Comparison of ENCODE assay signal across 8 mouse cellular contexts in the genomic region with DNA sequence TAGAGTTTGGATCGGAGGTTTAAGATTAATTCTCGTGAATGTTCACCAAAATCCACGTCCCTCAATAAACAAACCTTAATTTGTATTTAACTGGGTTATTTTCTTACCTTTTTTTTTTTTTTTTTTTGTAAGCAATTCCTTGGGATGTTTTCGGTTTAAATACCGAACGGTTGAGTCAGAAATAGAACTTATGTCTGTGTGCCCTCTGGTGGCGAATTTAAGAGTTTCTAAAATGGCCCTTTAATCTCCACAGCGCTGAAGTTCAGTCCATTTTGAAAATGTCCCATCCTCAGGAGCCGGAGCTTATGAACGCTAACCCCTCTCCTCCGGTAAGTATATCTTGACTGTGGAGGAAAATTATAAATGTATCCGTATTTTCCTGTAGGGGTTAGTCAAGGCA.
DNase-seq lines count a peak whose midpoint lies in the region; ATAC-seq lines count a peak whose summit lies in the region.

No protein-coding gene starts in this region.

- H3K36me3 ChIP-seq in embryonic facial prominence, embryonic 11.5 days (replicated peaks; ENCODE audit: control insufficient read depth, insufficient read depth, low read depth, low read length) = no peaks in the 10 kb centered on the region
- H3K36me3 ChIP-seq in hindbrain, embryonic 10.5 days = no peaks in the 10 kb centered on the region
- H3K36me3 ChIP-seq in splenic B cell, adult 2 months (ENCODE audit: control insufficient read depth, insufficient read depth, low read length, poor library complexity, severe bottlenecking) = peaks cover 5% of the 10 kb centered on the region

- peak; percentile 31 to 75 for DNase-seq in frontal cortex, postnatal 36 days (ENCODE audit: low spot score in 2 of 2)
- DNase-seq in ZHBTc4 (ENCODE audit: low read depth, low spot score) = peak; percentile 78
- peak; percentile 91 for DNase-seq in embryonic facial prominence, embryonic 11.5 days (ENCODE audit: low spot score)
- DNase-seq in hindbrain, embryonic 10.5 days (ENCODE audit: low spot score) = peak; percentile 47
- peak; percentile 47 to 75 for DNase-seq in layer of hippocampus, postnatal 14 days (ENCODE audit: low spot score in 2 of 2)
- peak; percentile 84 for DNase-seq in splenic B cell, adult 2 months (ENCODE audit: low read depth, low spot score)

- 13% methylated on average over 12 of the region's 12 CpGs for WGBS in embryonic facial prominence, embryonic 11.5 days
- WGBS in hindbrain, embryonic 10.5 days = 16% methylated on average over 12 of the region's 12 CpGs

- H3K9ac ChIP-seq in embryonic facial prominence, embryonic 11.5 days (replicated peaks; ENCODE audit: low read length) = no peak overlapping the region

- H3K27me3 ChIP-seq in embryonic facial prominence, embryonic 11.5 days (ENCODE audit: control insufficient read depth, insufficient read depth, low read length) = no peaks in the 10 kb centered on the region
- H3K27me3 ChIP-seq in hindbrain, embryonic 10.5 days (ENCODE audit: insufficient read depth, poor library complexity, severe bottlenecking) = peaks cover 20% of the 10 kb centered on the region
- H3K27me3 ChIP-seq in splenic B cell, adult 2 months (ENCODE audit: control insufficient read depth, insufficient read depth, low read length, poor library complexity, severe bottlenecking) = no peaks in the 10 kb centered on the region

- no peak overlapping the region for H3K27ac ChIP-seq in embryonic facial prominence, embryonic 11.5 days (replicated peaks; ENCODE audit: low read depth, low read length)
- H3K27ac ChIP-seq in hindbrain, embryonic 10.5 days = peak overlapping the region; percentile 90; the same call in 1 of the 2 replicates

- no peaks in the 10 kb centered on the region for H3K4me1 ChIP-seq in embryonic facial prominence, embryonic 11.5 days (ENCODE audit: control insufficient read depth, insufficient read depth, low read length)
- H3K4me1 ChIP-seq in hindbrain, embryonic 10.5 days (replicated peaks) = peaks cover 24% of the 10 kb centered on the region

- H3K9me3 ChIP-seq in embryonic facial prominence, embryonic 11.5 days (replicated peaks; ENCODE audit: control insufficient read depth, low read length) = no peaks in the 10 kb centered on the region
- no peaks in the 10 kb centered on the region for H3K9me3 ChIP-seq in hindbrain, embryonic 10.5 days

- peak overlapping the region; percentile 70 for H3K4me3 ChIP-seq in embryonic facial prominence, embryonic 11.5 days (ENCODE audit: low read depth, low read length)
- H3K4me3 ChIP-seq in hindbrain, embryonic 10.5 days = peak overlapping the region; percentile 75

- H3K4me2 ChIP-seq in embryonic facial prominence, embryonic 11.5 days (ENCODE audit: low read depth, low read length) = peak overlapping the region; percentile 14; the same call in 1 of the 2 replicates

- no peak for ATAC-seq in frontal cortex, adult (ENCODE audit: low TSS enrichment)
- ATAC-seq in embryonic facial prominence, embryonic 11.5 days (replicated peaks; ENCODE audit: insufficient number of reproducible peaks, low FRiP score, low TSS enrichment, low read depth) = no peak
- 0 out of 2 replicates have a peak, but pooled peaks have one; percentile 13 for ATAC-seq in megakaryocyte, adult 5-6 weeks (ENCODE audit: poor library complexity, severe bottlenecking)
